Mouse (Mus musculus) hindbrain, embryonic 15.5 days (tissue): ENCODE measurements around the gene Hdac4. TPM values are rescaled to one million over a fixed set of nuclear protein-coding genes. Genes with fewer than 3 reads are reported as not detected.

Experiments used
- ATAC-seq: fragments of 200-750 bp; cut with Nextera tagmentation; 2 replicates; pipeline ENCODE4 v1.8.0; 2017; ENCODE audit warnings: low read depth, moderate number of reproducible peaks, moderate TSS enrichment; ENCODE audit not compliant: low FRiP score
- H3K27ac ChIP-seq: fragments of 300-500 bp; sonication (generic); replicated peaks from 2 replicates; pipeline ENCODE4 v1.5.1; 2015; ENCODE audit warnings: mild to moderate bottlenecking, inconsistent platforms
- H3K27me3 ChIP-seq: fragments of 300-500 bp; sonication (generic); 2 replicates; pipeline ENCODE4 v1.6.1; 2015; ENCODE audit warnings: control low read depth, inconsistent platforms
- H3K36me3 ChIP-seq: fragments of 300-500 bp; sonication (generic); 2 replicates; pipeline ENCODE4 v1.6.1; 2015; ENCODE audit warnings: control low read depth, inconsistent platforms
- H3K4me1 ChIP-seq: fragments of 300-500 bp; sonication (generic); replicated peaks from 2 replicates; pipeline ENCODE4 v1.6.1; 2015; ENCODE audit warnings: control low read depth, inconsistent platforms
- H3K4me2 ChIP-seq: fragments of 300-500 bp; sonication (generic); 2 replicates; pipeline ENCODE4 v1.6.1; 2015; ENCODE audit warnings: moderate library complexity, mild to moderate bottlenecking, inconsistent platforms
- H3K4me3 ChIP-seq: fragments of 300-500 bp; sonication (generic); 2 replicates; pipeline ENCODE4 v1.5.1; 2015; ENCODE audit warnings: mild to moderate bottlenecking, inconsistent platforms
- H3K9ac ChIP-seq: fragments of 300-500 bp; sonication (generic); 2 replicates; pipeline ENCODE4 v1.6.1; 2015; ENCODE audit warnings: inconsistent platforms
- H3K9me3 ChIP-seq: fragments of 300-500 bp; sonication (generic); 2 replicates; pipeline ENCODE4 v1.6.1; 2016; ENCODE audit warnings: control low read depth, inconsistent platforms
- WGBS: fragments of 180-500 bp; shearing (Covaris S2); methylation state at CpG from one replicate; pipeline ENCODE4 v1.1.7; 2015; 5-methylcytosine and 5-hydroxymethylcytosine counted together
- polyA plus RNA-seq: library from polyadenylated mRNA; unstranded; fragments of >200 nt; fragmentation: Nextera tagmentation; extraction: Ambion mirVana; gene quantifications from 2 replicates; pipeline ENCODE4 v1.2.1, GENCODE M21; 2015

Gene Hdac4
- polyA plus RNA-seq, 1 experiment from 2014 or later: 32.4 TPM

DNA sequence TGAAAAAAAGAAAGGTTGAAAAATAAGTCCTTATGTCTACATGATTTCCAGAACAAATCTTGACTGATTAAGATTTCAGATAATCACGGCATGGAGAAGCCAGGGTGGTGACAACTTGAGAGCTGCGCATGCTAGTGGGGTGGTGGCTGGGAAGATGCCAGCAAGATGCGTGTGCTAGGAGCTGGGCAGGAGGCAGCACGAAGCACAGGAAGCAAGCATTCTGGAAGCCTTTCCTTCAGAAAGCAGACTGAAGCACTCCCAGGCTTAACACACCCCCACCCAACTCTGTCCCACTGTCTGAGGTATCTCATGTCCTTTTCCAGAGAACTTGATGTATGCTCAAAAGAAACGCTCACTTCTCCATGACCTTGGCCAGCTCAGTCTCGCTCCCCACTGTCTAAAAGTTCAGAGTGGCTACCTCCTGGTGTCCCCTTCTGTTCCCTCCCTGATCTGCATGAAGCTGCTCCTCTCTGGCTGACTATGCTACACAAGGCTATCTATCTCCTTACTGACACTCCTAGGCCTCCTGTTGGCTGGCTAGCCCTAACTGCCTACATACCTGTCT, 52.1 kb downstream of the Hdac4 start:
- Histone ChIP-seq H3K9ac (no peak overlapping the region), H3K9me3 (no peaks in the 10 kb centered on the region), H3K36me3 (no peaks in the 10 kb centered on the region), H3K27ac (no peak overlapping the region), H3K4me1 (peaks cover 29% of the 10 kb centered on the region), H3K4me3 (no peak overlapping the region), H3K4me2 (no peak overlapping the region), H3K27me3 (no peaks in the 10 kb centered on the region)
- WGBS: 70% methylated on average over 6 of the region's 6 CpGs
- ATAC-seq: no peak

DNA sequence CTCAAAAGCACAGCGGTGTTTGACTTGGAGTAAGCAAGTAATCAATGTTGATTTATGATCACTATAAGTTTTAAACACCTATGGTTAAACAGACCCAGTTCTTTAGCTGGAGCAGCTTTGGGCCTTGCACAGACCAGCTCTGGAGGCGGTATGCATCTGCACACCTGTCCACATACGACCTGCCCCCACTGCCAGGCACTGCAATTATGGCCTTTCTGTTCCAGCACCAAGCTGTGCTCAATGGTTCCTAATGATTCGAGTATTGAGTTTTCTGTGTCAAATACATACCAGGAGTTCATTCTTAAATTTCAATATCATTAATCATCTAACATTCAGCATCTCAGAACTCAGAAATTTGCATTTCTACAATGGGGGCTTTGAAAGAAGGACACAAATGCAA, 52.7 kb downstream of the Hdac4 start:
- WGBS: 62% methylated on average over 4 of the region's 4 CpGs
- Histone ChIP-seq H3K9me3 (no peaks in the 10 kb centered on the region), H3K27me3 (no peaks in the 10 kb centered on the region), H3K4me2 (no peak overlapping the region), H3K4me3 (no peak overlapping the region), H3K9ac (no peak overlapping the region), H3K36me3 (no peaks in the 10 kb centered on the region), H3K27ac (no peak overlapping the region), H3K4me1 (peaks cover 29% of the 10 kb centered on the region)
- ATAC-seq: no peak

DNA sequence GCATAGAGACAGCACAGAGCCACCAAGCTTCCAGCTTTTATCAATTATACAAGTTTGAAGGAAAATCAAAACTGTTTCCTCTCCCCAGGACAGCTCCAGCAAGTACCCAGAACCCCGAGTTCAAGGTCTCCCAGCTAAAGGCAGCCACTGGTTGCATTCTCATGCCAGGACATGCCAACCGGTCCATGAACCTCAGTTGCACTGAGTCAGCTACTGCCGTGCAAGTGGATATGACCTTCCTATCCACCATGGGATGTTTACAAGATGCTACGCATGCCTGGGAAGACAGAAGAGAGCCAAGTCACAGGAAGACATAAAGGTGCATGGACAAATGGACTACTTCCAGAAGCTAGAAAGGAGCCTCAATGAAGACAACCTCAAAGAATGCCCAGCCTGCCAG, 56.5 kb downstream of the Hdac4 start:
- Histone ChIP-seq H3K4me3 (no peak overlapping the region), H3K4me2 (no peak overlapping the region), H3K9ac (no peak overlapping the region), H3K27ac (no peak overlapping the region), H3K4me1 (peaks cover 29% of the 10 kb centered on the region), H3K27me3 (no peaks in the 10 kb centered on the region), H3K36me3 (no peaks in the 10 kb centered on the region), H3K9me3 (no peaks in the 10 kb centered on the region)
- ATAC-seq: no peak
- 96% methylated on average over 4 of the region's 4 CpGs for WGBS

DNA sequence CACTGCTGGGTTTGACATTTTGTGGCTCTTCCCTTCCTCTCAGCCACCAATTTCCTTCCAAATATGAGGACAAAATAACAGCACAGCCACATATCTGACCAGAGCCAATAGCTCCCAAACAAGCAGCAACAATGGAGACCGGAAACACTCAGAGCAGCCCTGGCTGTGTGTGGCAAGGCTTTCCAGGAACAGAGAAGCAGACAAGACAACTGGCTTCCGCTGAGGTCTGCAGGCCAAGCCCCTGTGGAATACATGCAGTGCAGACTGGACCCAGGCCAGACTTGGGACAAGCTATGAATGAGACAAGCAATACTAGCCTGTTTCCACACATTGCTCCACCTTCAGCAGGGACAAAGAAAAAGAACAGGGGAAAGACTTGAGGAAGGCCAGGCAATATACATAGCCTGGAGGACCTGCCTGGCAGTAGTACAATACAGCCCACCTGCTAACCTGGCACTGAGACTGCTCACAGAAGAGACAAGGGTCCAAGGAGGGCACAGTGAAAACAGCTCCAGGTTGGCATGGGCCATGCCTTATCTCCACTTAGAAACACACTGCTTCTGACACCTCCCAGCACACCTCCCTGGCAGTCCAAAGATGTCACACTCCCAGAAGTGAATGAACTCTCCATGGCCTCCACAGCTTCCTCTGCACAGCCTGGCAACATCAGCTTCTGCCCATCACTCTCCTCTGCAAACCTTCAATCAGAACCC, 58.2 kb downstream of the Hdac4 start:
- no peaks in the 10 kb centered on the region for H3K36me3 ChIP-seq
- ATAC-seq: peak; percentile 68
- H3K4me3 ChIP-seq: no peak overlapping the region
- no peak overlapping the region for H3K9ac ChIP-seq
- H3K27ac ChIP-seq: 0 out of 2 replicates have a peak overlapping the region, but pooled peaks have one; percentile 29
- WGBS: 69% methylated on average over 2 of the region's 2 CpGs
- no peak overlapping the region for H3K4me2 ChIP-seq
- peaks cover 18% of the 10 kb centered on the region for H3K4me1 ChIP-seq
- H3K27me3 ChIP-seq: no peaks in the 10 kb centered on the region
- no peaks in the 10 kb centered on the region for H3K9me3 ChIP-seq

DNA sequence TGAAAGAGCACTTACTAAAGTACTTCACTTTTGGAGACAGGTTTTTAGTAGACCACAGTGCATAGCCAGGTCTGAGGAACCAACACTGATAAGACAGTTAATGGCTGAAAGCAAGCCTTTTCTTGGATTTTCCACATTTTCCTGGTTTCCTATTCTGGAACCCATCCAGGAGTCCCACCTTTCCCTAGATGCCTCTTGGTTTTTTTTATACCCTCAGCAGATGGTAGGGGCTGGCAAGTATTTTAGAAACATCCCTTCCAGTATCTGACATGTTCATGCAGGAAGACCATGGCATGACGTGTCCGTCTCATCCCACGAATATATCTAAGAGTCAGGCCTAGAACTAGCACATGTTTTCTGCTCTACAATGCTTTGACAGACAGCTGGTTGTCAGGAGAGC, 59.1 kb downstream of the Hdac4 start:
- no peak overlapping the region for H3K4me2 ChIP-seq
- H3K4me1 ChIP-seq: peaks cover 22% of the 10 kb centered on the region
- H3K27me3 ChIP-seq: no peaks in the 10 kb centered on the region
- no peaks in the 10 kb centered on the region for H3K9me3 ChIP-seq
- 85% methylated on average over 3 of the region's 3 CpGs for WGBS
- no peak overlapping the region for H3K4me3 ChIP-seq
- H3K36me3 ChIP-seq: no peaks in the 10 kb centered on the region
- no peak overlapping the region for H3K27ac ChIP-seq
- no peak for ATAC-seq
- no peak overlapping the region for H3K9ac ChIP-seq

DNA sequence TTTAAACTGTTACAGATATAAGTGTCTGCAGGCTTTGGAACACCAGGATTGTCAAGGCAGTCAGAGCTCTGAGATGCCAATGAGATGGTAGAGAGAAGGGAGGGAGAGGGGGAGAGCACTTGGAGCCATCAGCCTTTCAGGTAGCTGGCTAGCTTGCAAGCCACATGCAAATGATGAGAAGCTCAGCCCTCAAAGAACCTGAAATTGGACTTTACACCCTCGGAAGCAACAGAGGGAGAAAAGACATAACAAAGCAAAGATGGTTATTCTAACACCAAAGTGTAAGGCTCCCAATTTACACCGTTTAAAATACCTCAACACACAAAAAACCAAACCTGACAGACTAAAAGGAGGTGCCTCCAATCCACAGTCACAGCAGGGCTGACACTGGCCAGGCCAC, 63.3 kb downstream of the Hdac4 start:
- Histone ChIP-seq H3K4me3 (no peak overlapping the region), H3K9ac (no peak overlapping the region), H3K4me1 (peaks cover 27% of the 10 kb centered on the region), H3K9me3 (no peaks in the 10 kb centered on the region), H3K27me3 (no peaks in the 10 kb centered on the region), H3K36me3 (no peaks in the 10 kb centered on the region), H3K4me2 (no peak overlapping the region), H3K27ac (no peak overlapping the region)
- 81% methylated on average over 2 of the region's 2 CpGs for WGBS
- ATAC-seq: no peak

DNA sequence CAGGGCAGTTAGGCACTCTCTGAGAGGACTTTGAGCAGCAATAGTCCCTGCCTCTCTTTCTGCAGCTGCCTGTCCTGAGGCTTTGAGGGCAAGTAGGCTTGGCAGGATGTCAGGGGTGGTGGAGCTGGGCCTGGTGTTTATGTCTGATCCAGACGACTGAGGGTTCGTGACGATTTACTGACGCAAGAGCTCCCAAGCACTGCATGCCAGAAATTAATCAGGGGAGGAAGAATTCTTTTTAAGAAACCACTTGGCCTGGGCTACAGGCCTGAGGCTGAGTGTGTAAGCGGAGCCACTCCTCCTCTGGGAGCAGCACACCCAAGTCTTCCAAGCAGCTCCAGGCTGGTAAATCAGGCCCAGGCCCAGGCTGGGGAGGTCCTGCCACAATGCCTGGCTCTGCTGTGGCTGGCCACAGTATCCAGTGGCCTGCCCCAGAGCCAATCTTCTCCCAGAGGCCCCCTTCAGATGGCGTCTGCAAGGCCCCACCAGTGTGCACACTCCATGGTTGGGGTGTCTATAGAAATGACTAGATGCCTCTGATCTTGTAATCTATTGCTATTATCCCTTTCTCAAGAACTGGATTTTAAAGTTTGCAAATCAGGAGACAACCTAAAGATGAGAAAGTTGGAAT, 64.9 kb downstream of the Hdac4 start:
- Histone ChIP-seq H3K4me1 (peaks cover 17% of the 10 kb centered on the region), H3K36me3 (no peaks in the 10 kb centered on the region), H3K9ac (no peak overlapping the region), H3K4me2 (no peak overlapping the region), H3K27ac (no peak overlapping the region), H3K9me3 (no peaks in the 10 kb centered on the region), H3K27me3 (no peaks in the 10 kb centered on the region), H3K4me3 (no peak overlapping the region)
- 54% methylated on average over 6 of the region's 6 CpGs for WGBS
- ATAC-seq: 0 out of 2 replicates have a peak, but pooled peaks have one; percentile 65

DNA sequence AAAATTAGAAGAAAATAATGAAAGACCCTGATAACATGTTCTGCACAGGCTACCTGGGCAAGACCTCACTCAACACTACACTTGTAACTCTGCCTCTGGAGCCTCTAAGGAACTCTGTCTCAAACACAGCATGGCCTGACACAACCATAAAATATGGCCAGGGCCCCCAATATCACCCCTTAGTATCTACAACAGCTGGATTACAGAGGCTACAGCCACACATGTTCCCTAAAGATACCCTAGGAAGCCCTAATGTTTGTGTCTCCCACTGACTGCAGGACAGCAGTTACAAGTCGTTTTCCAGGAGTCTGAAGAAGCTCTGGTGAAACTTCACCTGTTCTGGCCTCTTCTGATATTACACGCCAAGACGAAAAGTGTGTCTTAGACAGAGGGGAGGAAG, 65.7 kb downstream of the Hdac4 start:
- Histone ChIP-seq H3K9ac (no peak overlapping the region), H3K4me1 (peaks cover 15% of the 10 kb centered on the region), H3K27ac (no peak overlapping the region), H3K4me2 (no peak overlapping the region), H3K4me3 (no peak overlapping the region), H3K9me3 (no peaks in the 10 kb centered on the region), H3K36me3 (no peaks in the 10 kb centered on the region), H3K27me3 (no peaks in the 10 kb centered on the region)
- 95% methylated on average over 3 of the region's 3 CpGs for WGBS
- no peak for ATAC-seq

DNA sequence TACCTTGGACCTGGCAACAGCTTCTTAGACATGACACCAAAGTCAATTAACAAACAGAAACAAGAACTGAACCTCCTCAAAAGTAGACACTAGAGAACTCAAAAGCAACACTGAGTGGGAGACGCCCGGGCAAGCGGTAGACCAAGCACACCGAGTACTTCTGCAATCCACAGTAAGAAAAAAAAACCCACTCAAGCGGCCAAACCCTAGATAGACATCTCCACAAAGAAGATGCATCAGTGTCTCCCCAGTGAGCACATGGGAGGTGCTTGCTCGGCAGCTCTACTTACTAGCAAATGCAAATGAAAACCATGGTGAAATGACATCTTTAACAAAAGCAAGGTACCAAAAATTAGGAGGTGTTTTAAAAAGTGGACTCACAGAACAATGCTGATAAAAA, 67.7 kb downstream of the Hdac4 start:
- H3K4me3 ChIP-seq: no peak overlapping the region
- WGBS: 85% methylated on average over 6 of the region's 6 CpGs
- no peak for ATAC-seq

DNA sequence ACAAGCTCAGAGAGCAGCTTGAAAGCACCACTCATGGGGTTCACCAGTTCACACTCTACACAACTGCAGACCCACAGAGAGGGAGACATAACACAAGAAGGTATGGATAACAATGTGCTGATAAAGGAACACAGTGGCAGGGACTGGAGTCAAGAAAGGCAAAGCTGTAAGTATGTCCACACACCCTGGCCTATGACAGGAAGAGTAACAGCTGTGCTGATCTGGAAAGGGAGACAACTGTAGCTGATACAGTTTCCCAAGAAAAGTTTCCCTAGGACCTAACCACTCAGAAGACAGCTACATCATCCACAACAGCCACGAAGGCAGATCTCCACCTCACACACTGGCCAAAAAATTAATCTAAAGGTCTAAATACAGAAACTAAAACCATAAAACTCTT, 68.1 kb downstream of the Hdac4 start:
- no peaks in the 10 kb centered on the region for H3K9me3 ChIP-seq
- no peak overlapping the region for H3K4me3 ChIP-seq
- H3K27ac ChIP-seq: no peak overlapping the region
- 93% methylated on average over 1 of the region's 1 CpGs for WGBS
- no peak overlapping the region for H3K9ac ChIP-seq
- ATAC-seq: no peak
- no peaks in the 10 kb centered on the region for H3K27me3 ChIP-seq
- no peak overlapping the region for H3K4me2 ChIP-seq
- H3K36me3 ChIP-seq: no peaks in the 10 kb centered on the region
- peaks cover 15% of the 10 kb centered on the region for H3K4me1 ChIP-seq

More for the DNA sequence above, 67.7 kb downstream of the Hdac4 start:
- Histone ChIP-seq H3K9me3 (no peaks in the 10 kb centered on the region), H3K9ac (no peak overlapping the region), H3K36me3 (no peaks in the 10 kb centered on the region), H3K4me1 (peaks cover 15% of the 10 kb centered on the region), H3K27me3 (no peaks in the 10 kb centered on the region), H3K27ac (no peak overlapping the region), H3K4me2 (no peak overlapping the region)

DNA sequence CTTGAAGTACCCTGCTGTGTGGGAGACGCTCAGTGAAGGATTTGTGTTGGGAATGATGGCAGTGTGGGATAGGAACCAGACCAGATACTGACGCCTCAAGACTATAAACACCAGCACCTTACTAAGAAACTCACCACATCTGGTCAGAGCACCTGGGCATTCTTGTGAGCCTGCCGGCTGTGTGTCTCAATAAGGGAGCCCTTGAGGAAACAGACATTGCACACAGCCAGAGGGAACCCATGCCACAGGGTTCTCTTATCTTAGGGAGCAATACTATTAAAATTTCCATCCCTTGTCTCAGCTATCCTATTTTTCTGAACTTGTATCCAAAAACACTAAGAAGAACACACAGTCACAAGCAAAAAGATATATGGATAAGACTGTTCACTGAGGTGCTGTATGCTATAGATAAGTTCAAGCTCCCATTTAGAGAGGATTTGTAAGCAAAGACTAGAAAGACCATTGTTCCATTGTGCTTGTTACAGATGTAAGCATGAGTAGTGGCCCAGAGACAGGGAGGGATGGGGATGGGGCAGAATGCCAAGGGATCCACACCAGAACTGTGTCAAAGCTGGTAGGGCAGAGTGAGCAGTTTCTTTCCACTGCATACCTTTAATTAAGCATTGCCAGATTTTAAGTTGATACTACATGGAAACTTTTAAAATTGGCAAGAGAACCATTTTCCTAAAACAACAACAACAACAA, 70.8 kb downstream of the Hdac4 start:
- Histone ChIP-seq H3K4me1 (no peaks in the 10 kb centered on the region), H3K27me3 (no peaks in the 10 kb centered on the region), H3K9me3 (no peaks in the 10 kb centered on the region), H3K27ac (no peak overlapping the region), H3K4me3 (no peak overlapping the region), H3K4me2 (no peak overlapping the region), H3K36me3 (no peaks in the 10 kb centered on the region), H3K9ac (no peak overlapping the region)
- 74% methylated on average over 3 of the region's 3 CpGs for WGBS
- no peak for ATAC-seq

DNA sequence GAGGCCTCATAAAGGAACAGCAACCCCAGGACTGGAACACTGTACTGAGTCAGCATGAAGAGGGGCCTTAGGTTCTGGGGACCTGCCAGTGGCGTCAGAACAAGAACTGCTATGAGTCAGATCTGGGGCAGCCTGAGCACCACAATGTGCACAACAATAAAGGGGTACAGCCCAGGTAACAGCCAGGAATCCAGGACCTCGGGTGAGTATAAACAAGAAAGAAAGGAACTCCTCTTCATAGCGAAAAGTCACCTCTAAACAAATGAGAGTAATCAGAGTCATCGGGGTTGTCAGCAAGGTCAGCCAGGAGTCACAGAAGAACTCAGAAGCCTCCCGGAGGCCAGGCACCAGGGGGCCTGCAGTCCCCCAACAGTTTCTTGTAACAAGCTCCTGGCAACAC, 76.2 kb downstream of the Hdac4 start:
- 49% methylated on average over 5 of the region's 5 CpGs for WGBS
- Histone ChIP-seq H3K4me2 (no peak overlapping the region), H3K9ac (no peak overlapping the region), H3K4me3 (no peak overlapping the region), H3K36me3 (no peaks in the 10 kb centered on the region), H3K4me1 (no peaks in the 10 kb centered on the region), H3K9me3 (no peaks in the 10 kb centered on the region), H3K27ac (no peak overlapping the region), H3K27me3 (no peaks in the 10 kb centered on the region)
- ATAC-seq: no peak
